Mouse (Mus musculus) kidney, embryonic 15.5 days (tissue): Measurements from ENCODE around the gene Pnma5. TPM values are rescaled to one million over a fixed set of nuclear protein-coding genes. Genes with fewer than 3 reads are reported as not detected.
"Not testable (repeated sequence)": the region's sequence is repeated elsewhere in the genome, so short reads cannot be mapped to it uniquely, and the experiment has no call there.

Source experiments
- ATAC-seq: fragments of 200-750 bp; cut with Nextera tagmentation; replicated peaks from 2 replicates; pipeline ENCODE4 v1.8.0; 2017; ENCODE audit warnings: moderate TSS enrichment; ENCODE audit not compliant: low FRiP score
- H3K27ac ChIP-seq: fragments of 300-500 bp; sonication (generic); 2 replicates; pipeline ENCODE4 v1.5.1; 2015; ENCODE audit warnings: mild to moderate bottlenecking, inconsistent platforms
- H3K27me3 ChIP-seq: fragments of 300-500 bp; sonication (generic); 2 replicates; pipeline ENCODE4 v1.6.1; 2015; ENCODE audit warnings: inconsistent platforms
- H3K36me3 ChIP-seq: fragments of 300-500 bp; sonication (generic); 2 replicates; pipeline ENCODE4 v1.6.1; 2015; ENCODE audit warnings: inconsistent platforms
- H3K4me1 ChIP-seq: fragments of 300-500 bp; sonication (generic); 2 replicates; pipeline ENCODE4 v1.6.1; 2015; ENCODE audit warnings: inconsistent platforms
- H3K4me2 ChIP-seq: fragments of 300-500 bp; sonication (generic); 2 replicates; pipeline ENCODE4 v1.6.1; 2015; ENCODE audit warnings: moderate library complexity, mild to moderate bottlenecking, inconsistent platforms
- H3K4me3 ChIP-seq: fragments of 300-500 bp; sonication (generic); replicated peaks from 2 replicates; pipeline ENCODE4 v1.5.1; 2015; ENCODE audit warnings: mild to moderate bottlenecking, inconsistent platforms
- H3K9ac ChIP-seq: fragments of 300-500 bp; sonication (generic); 2 replicates; pipeline ENCODE4 v1.6.1; 2015; ENCODE audit warnings: mild to moderate bottlenecking, inconsistent platforms
- H3K9me3 ChIP-seq: fragments of 300-500 bp; sonication (generic); replicated peaks from 2 replicates; pipeline ENCODE4 v1.6.1; 2016; ENCODE audit warnings: inconsistent platforms
- WGBS: fragments of 180-500 bp; shearing (Covaris S2); methylation state at CpG from one replicate; pipeline ENCODE4 v1.1.7; 2015; ENCODE audit warnings: mixed read lengths; 5-methylcytosine and 5-hydroxymethylcytosine counted together
- polyA plus RNA-seq: library from polyadenylated mRNA; unstranded; fragments of >200 nt; fragmentation: Nextera tagmentation; extraction: Ambion mirVana; gene quantifications from 2 replicates; pipeline ENCODE4 v1.2.1, GENCODE M21; 2015

Gene Pnma5
- 0.09 TPM in 2 replicates for polyA plus RNA-seq

DNA sequence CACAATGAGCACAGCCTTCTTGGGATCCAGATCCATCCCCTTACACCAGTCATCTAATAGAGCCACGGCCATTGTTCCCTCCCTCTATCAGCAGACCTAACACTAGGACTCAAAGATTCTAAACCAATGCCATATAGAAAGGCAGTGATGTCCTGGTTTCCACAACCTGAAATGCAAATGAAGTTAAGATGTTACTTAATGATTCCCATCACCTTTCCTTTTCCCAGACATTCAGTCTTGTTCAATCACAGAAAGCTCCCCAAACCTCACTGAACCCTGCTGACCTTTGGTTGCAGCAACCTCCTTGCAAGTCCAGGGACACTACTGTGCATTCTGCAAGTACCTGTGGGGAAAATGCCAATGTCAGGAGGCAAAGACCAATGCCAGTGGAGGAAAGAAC, at the start of gene Pnma5:
TSS of gene Pnma5 (minus strand) at position 101 of the 400 bp plus-strand sequence.
- no peak within 1 kb of the TSS for H3K9ac ChIP-seq
- H3K4me1 ChIP-seq = no peaks in the 10 kb centered on the region
- H3K4me2 ChIP-seq = no peak within 1 kb of the TSS
- no peaks in the 10 kb centered on the region for H3K36me3 ChIP-seq
- WGBS = 71% methylated on average over 1 of the region's 1 CpGs
- H3K27me3 ChIP-seq = peaks cover 21% of the 10 kb centered on the region
- no peak within 1 kb of the TSS for H3K4me3 ChIP-seq
- H3K27ac ChIP-seq = no peak within 1 kb of the TSS
- no peak for ATAC-seq
- no peaks in the 10 kb centered on the region for H3K9me3 ChIP-seq

DNA sequence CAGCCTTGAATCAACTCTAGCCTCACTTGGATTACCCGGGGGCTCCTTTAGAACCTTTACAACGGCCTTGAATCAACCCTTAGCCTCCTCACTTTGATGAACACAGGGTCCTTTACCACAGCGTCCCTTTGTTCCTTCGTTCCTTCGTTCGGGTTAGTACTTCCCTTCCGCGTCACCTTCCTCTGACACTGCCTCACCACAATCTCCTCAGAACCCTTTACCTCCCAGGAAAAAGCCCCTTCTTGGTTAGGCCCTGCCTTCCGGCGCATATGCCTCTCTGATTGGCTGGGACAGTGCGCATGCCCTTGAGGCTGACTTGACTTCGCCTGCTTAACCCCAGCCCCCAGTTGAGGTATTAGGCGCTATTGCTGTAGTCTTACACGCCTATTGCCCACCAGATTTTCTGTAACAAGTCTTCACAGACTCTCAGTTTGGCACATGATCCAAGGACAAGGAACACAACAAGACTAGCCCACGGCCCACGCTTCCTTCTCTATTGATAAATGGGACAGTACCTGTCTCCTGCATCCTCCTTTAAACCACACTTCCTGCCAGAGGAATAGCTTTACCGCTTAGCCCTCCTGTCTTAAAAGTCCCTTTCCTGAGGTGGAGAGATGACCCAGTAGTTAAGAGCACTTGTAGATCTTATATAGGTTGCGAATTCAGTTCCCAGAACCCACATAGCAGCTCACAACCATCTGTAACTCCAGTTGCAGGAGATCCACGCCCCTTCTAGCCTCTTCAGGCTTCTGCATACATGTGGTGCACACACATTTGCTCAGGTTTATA, 45.6 kb upstream of the Pnma5 start, which contains the start of gene Xlr4a:
TSS of gene Xlr4a (minus strand) at position 212 of the 789 bp plus-strand sequence.
- not testable (repeated sequence) for ATAC-seq, H3K36me3 ChIP-seq, H3K27me3 ChIP-seq, H3K4me3 ChIP-seq, H3K4me2 ChIP-seq, H3K4me1 ChIP-seq, H3K9me3 ChIP-seq, H3K27ac ChIP-seq, H3K9ac ChIP-seq
- WGBS = 78% methylated on average over 19 of the region's 19 CpGs

DNA sequence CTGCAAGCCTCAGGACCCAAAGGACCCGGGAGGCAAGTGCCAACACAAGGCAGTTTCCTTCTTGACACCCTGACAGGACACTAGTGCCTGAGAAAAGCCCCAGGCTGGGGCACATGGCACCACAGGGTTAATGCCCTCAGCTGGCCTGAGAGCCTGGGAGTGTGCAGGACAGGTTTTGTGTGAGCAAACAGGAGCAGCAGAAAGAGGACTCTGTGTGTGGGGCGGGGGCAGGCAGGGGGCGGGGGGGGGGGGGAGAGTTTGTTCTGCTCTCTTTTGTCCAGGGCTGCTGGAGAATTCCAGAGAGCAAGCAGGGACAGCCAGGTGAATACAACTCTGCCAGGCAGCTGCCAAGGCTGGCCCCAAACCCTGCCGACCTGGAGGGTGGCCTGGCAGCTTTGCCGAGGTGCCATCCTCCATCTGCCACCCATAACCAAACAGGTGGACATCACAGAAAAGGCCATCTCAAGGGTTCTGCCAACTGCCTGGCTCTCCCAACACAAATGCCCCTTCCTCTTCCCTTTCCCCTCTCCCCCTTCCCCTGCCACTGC, 29.9 kb upstream of the Pnma5 start:
- not testable (repeated sequence) for ATAC-seq, H3K9ac ChIP-seq, H3K27ac ChIP-seq, H3K4me2 ChIP-seq, H3K36me3 ChIP-seq, H3K4me1 ChIP-seq, H3K9me3 ChIP-seq, H3K4me3 ChIP-seq
- peaks cover 31% of the 10 kb centered on the region for H3K27me3 ChIP-seq
- 70% methylated on average over 2 of the region's 5 CpGs for WGBS

DNA sequence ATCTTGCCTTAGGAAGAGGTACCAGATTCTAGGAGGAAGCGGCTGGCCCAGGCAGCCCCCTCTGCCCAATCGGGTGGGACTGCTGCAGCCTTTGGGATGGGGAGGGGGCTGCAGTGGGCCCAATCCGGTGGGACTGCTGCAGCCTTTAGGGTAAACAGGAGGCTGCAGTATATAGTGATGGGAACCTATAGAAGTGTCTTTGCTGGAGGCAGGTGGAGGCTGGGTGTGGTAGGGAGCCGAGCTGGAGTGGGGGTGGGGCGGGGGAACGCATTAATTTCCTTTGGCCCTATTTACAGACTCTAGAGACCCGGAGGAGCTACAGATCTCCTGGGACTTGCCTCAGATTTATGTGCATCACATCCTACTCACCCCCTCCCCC, 27.5 kb upstream of the Pnma5 start, which contains the start of gene Pnma3:
TSS of gene Pnma3 (plus strand) at position 373 of the 379 bp plus-strand sequence.
- no peaks in the 10 kb centered on the region for H3K9me3 ChIP-seq
- H3K36me3 ChIP-seq = no peaks in the 10 kb centered on the region
- peaks cover 34% of the 10 kb centered on the region for H3K27me3 ChIP-seq
- no peak for ATAC-seq
- no peak within 1 kb of the TSS for H3K9ac ChIP-seq
- H3K4me1 ChIP-seq = 0 out of 2 replicates have a peak, but pooled peaks cover 4% of the 10 kb centered on the region
- H3K27ac ChIP-seq = no peak within 1 kb of the TSS
- H3K4me3 ChIP-seq = peak within 1 kb of the TSS; percentile 26
- WGBS = 35% methylated on average over 7 of the region's 7 CpGs
- H3K4me2 ChIP-seq = peak within 1 kb of the TSS; percentile 55

DNA sequence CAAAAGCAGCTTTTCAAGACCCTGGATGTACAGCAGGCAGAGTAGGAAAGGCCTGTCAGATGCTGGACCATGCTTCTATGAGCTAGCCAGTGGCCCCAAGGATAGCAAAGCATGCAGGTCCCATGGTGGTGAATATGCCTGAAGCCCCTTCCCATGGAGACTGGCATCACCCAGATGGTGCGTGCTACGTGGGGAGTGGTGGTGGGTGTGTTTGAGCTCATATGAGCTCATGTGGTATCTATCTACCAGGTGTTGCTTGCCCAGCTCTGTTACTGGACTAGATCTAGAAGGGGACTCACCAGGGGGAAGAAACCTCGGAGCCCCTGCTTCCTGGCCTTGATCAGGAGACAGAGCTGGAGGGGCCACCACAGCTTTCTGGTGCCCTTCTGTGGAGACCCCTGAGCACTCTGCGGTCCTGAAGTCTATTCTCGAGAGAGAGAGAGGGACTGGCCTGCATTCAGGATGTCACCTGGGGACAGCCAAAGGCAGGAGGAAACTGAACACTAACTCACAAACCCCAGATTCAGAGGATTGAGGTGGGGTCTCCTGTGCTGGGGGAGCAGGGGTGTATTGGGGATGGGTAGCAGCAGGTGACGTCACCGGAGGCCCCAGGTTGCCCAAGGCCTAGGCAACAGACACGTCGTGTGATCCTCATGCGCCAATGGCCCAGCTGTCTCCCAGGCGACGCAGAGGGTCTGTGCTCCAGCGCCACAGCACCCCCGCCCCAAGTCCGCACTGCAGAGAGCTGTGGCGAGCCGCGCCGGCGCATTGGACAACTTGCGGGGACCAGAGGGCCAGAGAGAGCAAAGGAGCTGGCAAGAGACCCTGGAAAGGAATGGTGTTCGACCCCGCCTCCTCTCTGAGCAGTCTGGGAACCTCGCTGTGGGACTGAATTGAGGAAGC, 26.9 kb upstream of the Pnma5 start:
- Histone ChIP-seq H3K27me3 (peaks cover 34% of the 10 kb centered on the region), H3K9ac (no peak overlapping the region), H3K4me2 (peak overlapping the region; percentile 55), H3K9me3 (no peaks in the 10 kb centered on the region), H3K4me3 (peak overlapping the region; percentile 26), H3K27ac (no peak overlapping the region), H3K36me3 (no peaks in the 10 kb centered on the region), H3K4me1 (0 out of 2 replicates have a peak, but pooled peaks cover 4% of the 10 kb centered on the region)
- ATAC-seq = no peak
- 28% methylated on average over 24 of the region's 24 CpGs for WGBS

DNA sequence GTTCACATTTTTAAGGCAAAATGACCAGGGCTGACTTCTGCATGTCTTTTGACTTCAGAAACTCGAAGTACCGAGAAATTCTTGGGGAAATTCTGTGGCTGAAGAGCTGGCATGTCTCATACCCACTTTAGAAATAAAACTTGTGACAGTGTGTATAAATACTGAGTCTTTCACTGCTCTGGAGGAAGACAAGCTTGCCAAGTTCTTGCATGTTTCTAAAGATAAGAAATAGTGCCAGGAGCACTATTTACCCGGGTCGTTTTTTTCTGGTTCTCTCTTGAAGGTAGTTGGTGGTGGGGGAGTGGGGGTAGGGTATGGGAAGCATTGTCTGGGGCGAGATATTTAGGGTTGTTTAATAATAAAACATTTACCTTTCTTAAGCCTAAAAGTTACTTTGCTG, 25.4 kb upstream of the Pnma5 start:
- no peak overlapping the region for H3K4me3 ChIP-seq
- no peak overlapping the region for H3K9ac ChIP-seq
- no peaks in the 10 kb centered on the region for H3K9me3 ChIP-seq
- no peak overlapping the region for H3K4me2 ChIP-seq
- H3K27me3 ChIP-seq = peaks cover 30% of the 10 kb centered on the region
- 0 out of 2 replicates have a peak, but pooled peaks cover 4% of the 10 kb centered on the region for H3K4me1 ChIP-seq
- no peaks in the 10 kb centered on the region for H3K36me3 ChIP-seq
- ATAC-seq = no peak
- 48% methylated on average over 5 of the region's 5 CpGs for WGBS
- no peak overlapping the region for H3K27ac ChIP-seq

DNA sequence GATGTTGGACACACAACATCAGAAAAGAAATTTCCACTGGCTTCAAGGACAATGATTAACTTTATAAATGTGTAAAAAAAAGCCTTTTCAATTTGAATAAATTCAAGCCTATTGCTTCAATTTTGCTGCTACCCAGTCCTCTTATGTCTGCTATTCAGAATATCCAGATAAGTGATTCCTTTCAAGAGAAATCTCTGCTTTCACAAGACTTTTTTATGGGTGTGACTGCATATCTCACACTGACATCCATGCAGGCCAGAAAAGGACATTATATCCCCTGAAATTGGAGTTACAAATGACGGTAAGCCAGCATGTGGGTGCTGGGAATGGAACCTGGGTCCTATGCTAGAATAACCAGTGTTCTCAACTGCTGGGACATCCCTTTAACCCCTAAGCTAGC, 24.6 kb upstream of the Pnma5 start:
- 0 out of 2 replicates have a peak, but pooled peaks cover 4% of the 10 kb centered on the region for H3K4me1 ChIP-seq
- no peak overlapping the region for H3K27ac ChIP-seq
- H3K27me3 ChIP-seq = peaks cover 30% of the 10 kb centered on the region
- no peak for ATAC-seq
- H3K9ac ChIP-seq = no peak overlapping the region
- H3K4me2 ChIP-seq = no peak overlapping the region
- no peak overlapping the region for H3K4me3 ChIP-seq
- no peaks in the 10 kb centered on the region for H3K36me3 ChIP-seq
- H3K9me3 ChIP-seq = no peaks in the 10 kb centered on the region
- 97% methylated on average over 1 of the region's 1 CpGs for whole genome bisulfite sequencing

DNA sequence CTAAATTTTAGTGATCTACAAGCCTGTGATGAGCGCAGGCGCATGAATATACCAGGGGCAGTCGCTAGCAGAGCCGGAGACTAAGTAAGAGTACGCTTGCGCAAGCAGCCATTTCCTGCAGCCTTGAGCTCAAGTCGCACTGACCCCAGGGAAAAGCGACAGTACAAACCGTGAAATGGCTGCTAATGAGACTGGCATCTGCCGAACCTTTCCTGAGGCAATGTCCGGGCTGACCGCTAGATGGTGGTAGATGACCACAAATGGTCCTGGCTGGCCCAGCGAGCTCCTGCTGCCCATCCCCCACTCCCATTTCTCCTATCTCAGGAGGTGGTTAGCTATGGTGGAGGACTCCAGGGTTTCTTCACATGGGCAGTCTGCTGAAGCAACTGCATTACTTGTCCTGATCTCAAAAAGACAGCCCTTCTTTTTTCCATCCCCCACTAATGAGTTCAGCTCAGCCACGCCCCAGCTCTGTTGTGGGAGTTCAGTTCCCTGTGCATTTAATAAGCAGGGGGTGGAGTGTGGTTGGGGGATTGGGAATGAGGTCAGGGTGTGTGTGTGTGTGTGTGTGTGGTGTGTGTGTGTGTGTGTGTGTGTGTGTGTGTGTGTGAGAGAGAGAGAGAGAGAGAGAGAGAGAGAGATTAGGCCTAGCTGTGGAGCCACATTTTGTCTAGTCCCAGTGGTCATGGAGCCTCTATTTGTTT, 17.1 kb upstream of the Pnma5 start:
- Histone ChIP-seq H3K4me3 (no peak overlapping the region), H3K4me2 (peak overlapping the region; percentile 40), H3K27me3 (0 out of 2 replicates have a peak, but pooled peaks cover 3% of the 10 kb centered on the region), H3K9ac (no peak overlapping the region), H3K27ac (no peak overlapping the region), H3K4me1 (no peaks in the 10 kb centered on the region), H3K36me3 (no peaks in the 10 kb centered on the region), H3K9me3 (no peaks in the 10 kb centered on the region)
- WGBS = 18% methylated on average over 14 of the region's 14 CpGs
- peak; percentile 95 for ATAC-seq

DNA sequence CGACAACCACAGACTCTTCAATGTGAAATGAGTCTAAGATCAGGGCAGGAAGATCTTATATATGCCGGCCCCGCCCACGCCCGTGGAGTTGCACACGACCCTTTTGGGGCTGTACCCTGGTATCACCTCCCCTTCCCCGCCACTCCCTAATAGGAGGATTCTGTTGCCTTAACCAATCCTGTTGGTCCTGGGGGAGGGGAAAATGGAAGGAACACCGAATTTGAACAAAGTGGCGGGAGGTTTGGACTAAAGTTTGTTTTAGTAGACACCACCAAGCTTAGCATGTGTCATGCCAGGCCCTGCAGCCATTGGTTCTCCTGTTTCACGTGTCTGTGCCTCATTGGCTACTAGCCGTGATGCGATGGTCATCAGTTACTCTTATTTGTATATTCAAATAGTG, 2.8 kb upstream of the Pnma5 start:
- H3K4me1 ChIP-seq = no peaks in the 10 kb centered on the region
- no peak overlapping the region for H3K4me3 ChIP-seq
- no peak overlapping the region for H3K4me2 ChIP-seq
- WGBS = 85% methylated on average over 12 of the region's 12 CpGs
- no peak for ATAC-seq
- H3K36me3 ChIP-seq = no peaks in the 10 kb centered on the region
- no peak overlapping the region for H3K9ac ChIP-seq
- H3K27me3 ChIP-seq = peaks cover 21% of the 10 kb centered on the region
- no peaks in the 10 kb centered on the region for H3K9me3 ChIP-seq
- H3K27ac ChIP-seq = no peak overlapping the region

DNA sequence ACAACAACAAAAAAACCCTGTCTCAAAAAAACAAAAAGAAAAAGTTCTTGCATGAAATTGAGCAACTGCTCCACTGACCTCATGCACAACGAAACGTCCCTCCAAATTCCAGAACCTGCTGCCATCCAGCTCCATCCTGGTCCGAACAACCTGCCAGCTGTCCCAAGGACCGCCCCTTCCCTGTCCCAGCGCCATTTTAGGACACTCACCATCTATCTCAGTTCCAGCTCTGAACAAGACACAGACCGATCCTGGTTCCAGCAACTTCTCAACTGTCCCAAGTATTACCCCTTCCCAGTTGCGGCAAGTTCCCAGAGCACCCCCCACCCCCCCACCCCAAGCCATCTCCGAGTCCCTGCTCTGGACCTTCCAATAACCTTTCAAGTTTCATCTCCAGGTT, 1.9 kb upstream of the Pnma5 start:
- WGBS = 84% methylated on average over 8 of the region's 8 CpGs

DNA sequence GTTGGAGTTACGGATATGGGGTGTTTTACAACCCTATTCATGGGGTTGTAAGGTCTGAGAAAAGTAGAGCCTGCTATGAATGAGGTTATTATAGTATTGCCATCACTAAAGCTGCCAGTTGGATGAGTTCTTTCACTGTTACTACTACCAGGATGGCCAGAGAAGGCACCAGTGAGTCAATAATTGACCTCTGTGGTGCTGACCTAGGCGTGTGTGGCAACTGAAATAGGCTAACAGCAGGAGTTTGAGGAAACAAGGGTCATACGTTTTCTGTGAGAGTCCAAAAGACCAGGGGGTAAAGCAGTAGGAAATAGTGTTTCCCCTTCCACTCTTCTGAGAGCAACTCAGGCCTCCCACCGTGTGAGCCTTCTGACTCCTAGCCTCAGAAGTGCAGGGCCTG, 24.1 kb downstream of the Pnma5 start:
- Histone ChIP-seq H3K4me3 (no peak overlapping the region), H3K27me3 (peaks cover 22% of the 10 kb centered on the region), H3K4me1 (no peaks in the 10 kb centered on the region), H3K9me3 (no peaks in the 10 kb centered on the region), H3K27ac (no peak overlapping the region), H3K4me2 (no peak overlapping the region), H3K36me3 (no peaks in the 10 kb centered on the region), H3K9ac (no peak overlapping the region)
- WGBS = 61% methylated on average over 4 of the region's 4 CpGs
- ATAC-seq = no peak

More for the DNA sequence above, 1.9 kb upstream of the Pnma5 start:
- Histone ChIP-seq H3K4me3 (no peak overlapping the region), H3K36me3 (no peaks in the 10 kb centered on the region), H3K27me3 (peaks cover 21% of the 10 kb centered on the region), H3K27ac (no peak overlapping the region), H3K9me3 (no peaks in the 10 kb centered on the region), H3K9ac (no peak overlapping the region), H3K4me2 (no peak overlapping the region), H3K4me1 (no peaks in the 10 kb centered on the region)
- no peak for ATAC-seq
